8 mouse cellular contexts compared by ENCODE assay signal in the genomic region with DNA sequence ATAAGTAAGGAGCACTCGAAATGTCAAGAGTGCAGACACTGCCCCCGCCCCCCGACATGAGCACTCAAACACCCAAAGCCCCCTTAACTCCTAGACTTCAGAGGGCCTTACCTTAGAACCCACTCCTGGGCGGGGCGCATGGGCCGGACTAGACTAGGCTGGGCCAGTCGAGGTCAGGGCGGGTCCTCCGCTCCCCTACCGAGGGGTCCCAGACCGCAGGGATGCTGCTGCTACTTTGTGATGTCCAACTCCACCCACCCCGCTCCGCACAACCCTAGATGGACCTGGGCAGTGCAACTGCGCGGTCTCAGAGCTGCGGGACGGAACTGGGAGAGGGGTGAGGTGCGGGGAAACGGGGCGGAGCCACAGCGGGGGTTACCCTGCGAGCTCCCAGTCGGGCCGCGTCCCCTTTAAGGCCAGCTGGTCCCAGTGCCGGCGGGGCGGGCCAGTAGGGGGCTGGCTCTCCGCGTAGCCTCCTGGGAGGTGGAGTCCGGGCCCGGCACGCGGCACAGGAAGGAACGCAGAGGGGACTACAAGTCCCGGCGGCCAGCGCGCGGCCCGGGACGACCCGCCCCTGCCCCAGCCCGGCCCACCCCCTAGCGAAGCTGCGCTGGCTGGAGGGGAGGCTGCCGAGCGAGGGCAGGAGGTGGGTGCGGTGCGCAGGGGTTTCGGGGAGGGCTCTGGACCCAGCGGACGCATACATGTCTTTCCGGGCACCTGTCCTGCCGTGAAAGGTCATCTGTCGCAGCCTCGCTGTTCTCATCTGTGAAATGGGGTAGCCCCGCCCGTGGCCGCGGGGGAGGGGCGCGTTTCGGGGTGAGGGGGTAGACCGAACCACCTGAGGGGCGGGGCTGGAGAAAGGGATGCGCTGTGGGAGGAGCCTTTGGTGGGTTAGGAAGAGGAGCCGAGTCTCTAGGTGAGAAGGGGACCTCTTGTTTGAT. TPM values are rescaled to one million over a fixed set of nuclear protein-coding genes. Genes with fewer than 3 reads are reported as not detected.
A peak's percentile ranks its signal among the peaks of the same experiment; 100 is the strongest.
DNase-seq lines count a peak whose midpoint lies in the region; ATAC-seq and TF ChIP-seq lines count a peak whose summit lies in the region.

Gene Usp35 (minus strand): TSS at position 295 of the 941 bp plus-strand sequence.
Gene Kctd21 (plus strand): TSS at position 602 of the 941 bp plus-strand sequence.

- peak within 1 kb of the TSS; percentile 92 for H3K4me3 ChIP-seq in cortical plate, adult 2 months (ENCODE audit: insufficient read depth, low read length)
- H3K4me3 ChIP-seq in megakaryocyte, embryonic 14.5 days (replicated peaks): peak within 1 kb of the TSS; percentile 98

- peaks cover 4% of the 10 kb centered on the region for H3K9me3 ChIP-seq in megakaryocyte, embryonic 14.5 days

- DNase-seq in gastrocnemius, adult 8-10 months (ENCODE audit: low spot score in 2 of 2): peak; percentile 92 to 94
- DNase-seq in hindlimb bud, embryonic 11.5 days (ENCODE audit: extremely low spot score, low read depth, low spot score): peak; percentile 57
- DNase-seq in left cerebral cortex, adult 8-10 months (ENCODE audit: low spot score in 2 of 2): peak; percentile 82 to 95
- peak; percentile 97 to 98 for DNase-seq in right cerebral cortex, postnatal 10 days (ENCODE audit: low spot score in 2 of 2)
- DNase-seq in urinary bladder, postnatal 25 days (ENCODE audit: low spot score): peak; percentile 86

- peak within 1 kb of the TSS; percentile 47 for H3K27ac ChIP-seq in cortical plate, adult 2 months (ENCODE audit: insufficient read depth, low read length)

- peaks cover 3% of the 10 kb centered on the region for H3K36me3 ChIP-seq in megakaryocyte, embryonic 14.5 days (replicated peaks; ENCODE audit: low read length)

- H3K27me3 ChIP-seq in megakaryocyte, embryonic 14.5 days (replicated peaks): peaks cover 37% of the 10 kb centered on the region

- no peaks in the 10 kb centered on the region; the same call in 1 of the 2 replicates for H3K4me1 ChIP-seq in cortical plate, adult 2 months (ENCODE audit: control insufficient read depth, insufficient read depth, low read length)
- H3K4me1 ChIP-seq in megakaryocyte, embryonic 14.5 days: peaks cover 70% of the 10 kb centered on the region

- TF ChIP-seq POLR2A in cortical plate, adult 2 months (IDR thresholded peaks at IDR 0.05; ENCODE audit: extremely low read depth, insufficient read depth, low read length): no peak; the same call in 1 of the 2 replicates

- ATAC-seq in activated CD4-positive, CD25-positive, alpha-beta regulatory T cell, adult 4 months: peak; percentile 92

- TF ChIP-seq CTCF in cortical plate, adult 2 months (IDR thresholded peaks at IDR 0.05; ENCODE audit: extremely low read depth, insufficient read depth, low read length): no peak

RNA-seq across cellular contexts. Expression of gene Usp35, which starts in this region (rescaled TPM):
- polyA plus RNA-seq in activated CD4-positive, CD25-positive, alpha-beta regulatory T cell, adult 4 months (2017; shearing (Covaris generic)): 1 to 10 TPM; 1.0 to 1.5 TPM
- polyA plus RNA-seq in cortical plate, adult 2 months (2012; rRNA removed): 15.9 and 16.4 TPM in 2 replicates
- total RNA-seq in gastrocnemius, adult 8-10 months (2022): 1 to 10 TPM in 1 of 4 experiments, under 1 TPM in 3; 0.56 to 1.2 (median 0.80) TPM
- total RNA-seq in left cerebral cortex, adult 8-10 months (2022): 10 to 100 TPM; 19.3 to 25.4 (median 22.6) TPM
- polyA plus RNA-seq in megakaryocyte, embryonic 14.5 days (2012; ENCODE audit: insufficient read depth, low replicate concordance): 1.4 and 2.3 TPM in 2 replicates

RNA-seq across cellular contexts. Expression of gene Kctd21, which starts in this region (rescaled TPM):
- under 1 TPM; 0.25 to 0.66 TPM for polyA plus RNA-seq in activated CD4-positive, CD25-positive, alpha-beta regulatory T cell, adult 4 months (2017; shearing (Covaris generic))
- 14.3 and 14.8 TPM in 2 replicates for polyA plus RNA-seq in cortical plate, adult 2 months (2012; rRNA removed)
- 1 to 10 TPM; 3.3 to 4.1 (median 3.9) TPM for total RNA-seq in gastrocnemius, adult 8-10 months (2022)
- 10 to 100 TPM; 11.9 to 14.0 (median 12.5) TPM for total RNA-seq in left cerebral cortex, adult 8-10 months (2022)
- 0.70 and 1.1 TPM in 2 replicates for polyA plus RNA-seq in megakaryocyte, embryonic 14.5 days (2012; ENCODE audit: insufficient read depth, low replicate concordance)

Comparison
In these comparisons a context has a peak if more than half of its experiments do, and no peak if none do; other contexts are left out.
1. Peak in every context shown above with its lines: DNase-seq, ATAC-seq, H3K4me3 ChIP-seq and H3K27ac ChIP-seq.
2. RNA of gene Usp35 (total RNA-seq): 19.3 to 25.4 TPM in left cerebral cortex, adult 8-10 months; 0.56 to 1.2 TPM in gastrocnemius, adult 8-10 months; every median in the first group is over 4 times any median in the second.